ENCODE assay signal across 14 mouse cellular contexts in genomic region chr1:166947844-166948702, GRCm38 (mm10). TPM values are rescaled to one million over a fixed set of nuclear protein-coding genes. Genes with fewer than 3 reads are reported as not detected.
DNase-seq lines count a peak whose midpoint lies in the region; ATAC-seq and TF ChIP-seq lines count a peak whose summit lies in the region.
"Had no signal": no experiment of that assay in that cellular context is flagged by ENCODE, and none has a peak within 500 bp of the region (broad histone marks: within the 10 kb centered on the region; RNA-seq: fewer than 3 reads in every experiment).

No protein-coding gene starts in this region.

- TF ChIP-seq POLR2A in thymus, adult 2 months (IDR thresholded peaks at IDR 0.05; ENCODE audit: control insufficient read depth, extremely low read depth, insufficient read depth, low read length, poor library complexity): no peak
- TF ChIP-seq POLR2A in lung, adult 2 months (IDR thresholded peaks at IDR 0.05; ENCODE audit: borderline replicate concordance, extremely low read depth, low read depth, low read length): no peak

- ATAC-seq in forebrain, embryonic 15.5 days (replicated peaks): peak; percentile 89
- ATAC-seq in limb, embryonic 13.5 days (ENCODE audit: low FRiP score, low read depth): no peak
- ATAC-seq in neural tube, embryonic 15.5 days (ENCODE audit: low FRiP score): peak; percentile 92

- H3K9ac ChIP-seq in forebrain, embryonic 15.5 days (replicated peaks): no peak overlapping the region
- no peak overlapping the region for H3K9ac ChIP-seq in limb, embryonic 13.5 days
- no peak overlapping the region for H3K9ac ChIP-seq in neural tube, embryonic 15.5 days (replicated peaks)
- H3K9ac ChIP-seq: limb, embryonic 15.5 days had no signal

- H3K36me3 ChIP-seq in forebrain, embryonic 15.5 days: no peaks in the 10 kb centered on the region
- no peaks in the 10 kb centered on the region for H3K36me3 ChIP-seq in limb, embryonic 13.5 days
- no peaks in the 10 kb centered on the region for H3K36me3 ChIP-seq in neural tube, embryonic 15.5 days
- no peaks in the 10 kb centered on the region for H3K36me3 ChIP-seq in thymus, adult 2 months (ENCODE audit: control insufficient read depth, insufficient read depth, low read length)
- H3K36me3 ChIP-seq: limb, embryonic 15.5 days had no signal

- H3K27me3 ChIP-seq in forebrain, embryonic 15.5 days: no peaks in the 10 kb centered on the region
- H3K27me3 ChIP-seq in limb, embryonic 13.5 days: no peaks in the 10 kb centered on the region
- no peaks in the 10 kb centered on the region for H3K27me3 ChIP-seq in neural tube, embryonic 15.5 days (replicated peaks)
- H3K27me3 ChIP-seq in thymus, adult 2 months (ENCODE audit: control insufficient read depth, insufficient read depth, low read length): no peaks in the 10 kb centered on the region
- H3K27me3 ChIP-seq: limb, embryonic 15.5 days had no signal

- H3K4me3 ChIP-seq in forebrain, embryonic 15.5 days: no peak overlapping the region
- H3K4me3 ChIP-seq in limb, embryonic 13.5 days: no peak overlapping the region
- peak overlapping the region; percentile 19 for H3K4me3 ChIP-seq in neural tube, embryonic 15.5 days (replicated peaks)
- H3K4me3 ChIP-seq in thymus, adult 2 months (ENCODE audit: control insufficient read depth, insufficient read depth, low read length): no peak overlapping the region
- no peak overlapping the region for H3K4me3 ChIP-seq in lung, adult 2 months (replicated peaks; ENCODE audit: extremely low read depth, low read depth, low read length)
- H3K4me3 ChIP-seq: heart, adult 2 months; limb, embryonic 15.5 days; megakaryocyte, embryonic 14.5 days had no signal

- H3K4me2 ChIP-seq in forebrain, embryonic 15.5 days (replicated peaks): no peak overlapping the region
- peak overlapping the region; percentile 39 for H3K4me2 ChIP-seq in limb, embryonic 13.5 days (replicated peaks)
- H3K4me2 ChIP-seq in neural tube, embryonic 15.5 days: peak overlapping the region; percentile 48
- H3K4me2 ChIP-seq: limb, embryonic 15.5 days had no signal

- intact Hi-C loops in left cerebral cortex, postnatal 4 days (cut with DNase I): no loop called here
- intact Hi-C loops in left cerebral cortex, postnatal 14 days (cut with DNase I): no loop called here

- no peak for TF ChIP-seq CTCF in thymus, adult 2 months (IDR thresholded peaks at IDR 0.05; ENCODE audit: borderline replicate concordance, control insufficient read depth, extremely low read depth, insufficient read depth, low read length, poor library complexity)
- no peak for TF ChIP-seq CTCF in lung, adult 2 months (IDR thresholded peaks at IDR 0.05; ENCODE audit: insufficient read depth, low read length)

- no peaks in the 10 kb centered on the region for H3K4me1 ChIP-seq in forebrain, embryonic 15.5 days
- H3K4me1 ChIP-seq in limb, embryonic 13.5 days: no peaks in the 10 kb centered on the region
- H3K4me1 ChIP-seq in neural tube, embryonic 15.5 days: peaks cover 6% of the 10 kb centered on the region; the same call in 1 of the 2 replicates
- H3K4me1 ChIP-seq in thymus, adult 2 months (replicated peaks; ENCODE audit: control insufficient read depth, insufficient read depth, low read length): no peaks in the 10 kb centered on the region
- H3K4me1 ChIP-seq in lung, adult 2 months (ENCODE audit: control insufficient read depth, insufficient read depth, low read length): no peaks in the 10 kb centered on the region
- H3K4me1 ChIP-seq: limb, embryonic 15.5 days; megakaryocyte, embryonic 14.5 days had no signal

- 59% methylated on average over 15 of the region's 15 CpGs for WGBS in forebrain, embryonic 15.5 days
- WGBS in limb, embryonic 13.5 days: 10% methylated on average over 15 of the region's 15 CpGs
- 16% methylated on average over 15 of the region's 15 CpGs for WGBS in neural tube, embryonic 15.5 days
- WGBS in thymus, adult 2 months: 36% methylated on average over 15 of the region's 15 CpGs
- WGBS in lung, adult 2 months: 28% methylated on average over 15 of the region's 15 CpGs

- peak; percentile 5 for DNase-seq in left cerebral cortex, postnatal 4 days
- no peak for DNase-seq in left cerebral cortex, postnatal 14 days (ENCODE audit: low spot score in 2 of 2)
- DNase-seq in thymus, adult 2 months: no peak
- no peak for DNase-seq in heart, adult 18-20 months
- DNase-seq in lung, adult 2 months: no peak
- DNase-seq: heart, adult 2 months; kidney, adult 2 months; right cerebral cortex, postnatal 14 days; thymus, adult 18-20 months had no signal

- peak overlapping the region; percentile 9; the same call in 1 of the 2 replicates for H3K27ac ChIP-seq in forebrain, embryonic 15.5 days (replicated peaks)
- H3K27ac ChIP-seq in limb, embryonic 13.5 days: no peak overlapping the region
- peak overlapping the region; percentile 74 for H3K27ac ChIP-seq in neural tube, embryonic 15.5 days (replicated peaks)
- no peak overlapping the region for H3K27ac ChIP-seq in thymus, adult 2 months (ENCODE audit: control insufficient read depth, insufficient read depth, low read length)
- H3K27ac ChIP-seq: heart, adult 2 months; limb, embryonic 15.5 days had no signal

- no peaks in the 10 kb centered on the region for H3K9me3 ChIP-seq in forebrain, embryonic 15.5 days
- H3K9me3 ChIP-seq in limb, embryonic 13.5 days: no peaks in the 10 kb centered on the region
- H3K9me3 ChIP-seq in neural tube, embryonic 15.5 days (replicated peaks): no peaks in the 10 kb centered on the region
- H3K9me3 ChIP-seq: limb, embryonic 15.5 days; megakaryocyte, embryonic 14.5 days had no signal

RNA-seq across cellular contexts. Expression of gene Fam78b, which starts 53.1 kb away (rescaled TPM):
- 10 to 100 TPM; 59.1 to 68.6 TPM for total RNA-seq in left cerebral cortex, postnatal 4 days (2021)
- total RNA-seq in left cerebral cortex, postnatal 14 days (2021): 10 to 100 TPM; 34.7 to 34.8 TPM
- polyA plus RNA-seq in forebrain, embryonic 15.5 days (2015; fragmentation: Nextera tagmentation; extraction: Ambion mirVana): 7.6 and 10.1 TPM in 2 replicates
- polyA plus RNA-seq in limb, embryonic 13.5 days (2015; fragmentation: Nextera tagmentation; extraction: Ambion mirVana): 0.31 and 0.51 TPM in 2 replicates
- polyA plus RNA-seq in neural tube, embryonic 15.5 days (2015; fragmentation: Nextera tagmentation; extraction: Ambion mirVana): 8.7 and 9.3 TPM in 2 replicates
- polyA plus RNA-seq in thymus, adult 2 months (2012; rRNA removed): 0.98 and 1.6 TPM in 2 replicates
- 1 to 10 TPM; 2.5 to 3.9 TPM for total RNA-seq in heart, adult 18-20 months (2021)
- 2.9 and 3.8 TPM in 2 replicates for polyA plus RNA-seq in lung, adult 2 months (2012; rRNA removed)

Comparison
In these comparisons a context has a peak if more than half of its experiments do, and no peak if none do; other contexts are left out.
1. H3K27ac ChIP-seq: peak in forebrain, embryonic 15.5 days (single experiment) and neural tube, embryonic 15.5 days (single experiment); none in limb, embryonic 13.5 days (single experiment) and thymus, adult 2 months (single experiment).